Mouse (Mus musculus): ENCODE data around the gene Tor1b.

GRCm38 (mm10) chr2:30926381-30926780 is 26.4 kb upstream of the Tor1b start:
- TF ChIP-seq EP300 (optimal IDR thresholded peaks at IDR 0.05): no peak
- TF ChIP-seq CTCF (IDR thresholded peaks at IDR 0.05; ENCODE audit: low read depth): no peak

Data from stomach, postnatal 0 days (tissue).